Mouse (Mus musculus): ENCODE measurements around the gene Naa20. TPM values are rescaled to one million over a fixed set of nuclear protein-coding genes. Genes with fewer than 3 reads are reported as not detected.

Naa20 gene
- total RNA-seq (2021): 10 to 100 TPM; 89.9 to 95.3 TPM
- polyA plus RNA-seq (2012; rRNA removed): 51.3 and 91.4 TPM in 2 replicates
- long read RNA-seq, transcript Naa20-202 (6 exons, 1,142 nt): major isoform, 82 of 107 reads
- long read RNA-seq, partial matches to known transcripts: 8 of 107 reads
- long read RNA-seq, other reads (novel, unspliced or antisense): 17 of 107 reads

DNA sequence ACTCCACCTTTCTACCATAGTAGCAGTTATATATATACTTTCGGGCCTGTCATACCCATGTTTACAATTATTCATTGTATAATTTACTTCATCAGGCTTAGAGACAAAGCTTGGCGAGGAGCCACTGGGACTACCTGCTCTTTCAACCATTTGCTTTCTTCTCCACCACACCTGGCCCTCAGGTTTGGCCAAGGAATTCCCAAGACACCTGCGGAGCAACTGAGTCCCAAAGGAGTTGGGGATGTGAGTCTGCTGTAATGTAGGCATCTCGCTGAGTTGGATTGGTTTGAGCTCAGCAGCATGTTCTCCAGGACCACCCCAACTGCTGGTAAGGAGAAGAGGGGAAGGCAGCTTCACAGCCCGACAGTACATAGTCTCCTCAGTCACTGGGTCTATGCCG, at the start of gene Naa20:
Gene Naa20, plus strand, starts transcription at position 239 of the 400 bp plus-strand sequence.
- Histone ChIP-seq H3K27me3 (ENCODE audit: control insufficient read depth, insufficient read depth, low read length) (no peaks in the 10 kb centered on the region), H3K4me3 (peak within 1 kb of the TSS; percentile 70), H3K36me3 (ENCODE audit: control insufficient read depth, insufficient read depth, low read length) (peaks cover 20% of the 10 kb centered on the region), H3K9ac (ENCODE audit: low read depth, low read length) (no peak within 1 kb of the TSS), H3K27ac (peak within 1 kb of the TSS; percentile 97), H3K79me2 (replicated peaks; ENCODE audit: control insufficient read depth, insufficient read depth, low read length) (peaks cover 8% of the 10 kb centered on the region), H3K4me1 (ENCODE audit: control insufficient read depth, insufficient read depth, low read length) (peaks cover 10% of the 10 kb centered on the region)
- 85% methylated on average over 6 of the region's 6 CpGs for WGBS
- intact Hi-C loops (cut with DNase I): loop anchor here (2.0 to 5.0 kb wide), 3 partner anchors 33 to 205 kb away; partner anchors contain the start of genes Cfap61 and Crnkl1
- DNase-seq: no peak
- TF ChIP-seq POLR2A (IDR thresholded peaks at IDR 0.05; ENCODE audit: insufficient read depth, low read depth, low read length) (no peak), CTCF (IDR thresholded peaks at IDR 0.05) (no peak), EP300 (IDR thresholded peaks at IDR 0.05; ENCODE audit: insufficient read depth, low read depth, low read length) (no peak)

GRCm38 (mm10) chr2:145855831-145856230, 46.1 kb upstream of the Naa20 start:
- H3K4me3 ChIP-seq: no peak overlapping the region
- peaks cover 5% of the 10 kb centered on the region for H3K4me1 ChIP-seq (ENCODE audit: control insufficient read depth, insufficient read depth, low read length)
- peaks cover 3% of the 10 kb centered on the region for H3K36me3 ChIP-seq (ENCODE audit: control insufficient read depth, insufficient read depth, low read length)
- H3K27ac ChIP-seq: no peak overlapping the region
- H3K79me2 ChIP-seq (replicated peaks; ENCODE audit: control insufficient read depth, insufficient read depth, low read length): no peaks in the 10 kb centered on the region
- H3K27me3 ChIP-seq (ENCODE audit: control insufficient read depth, insufficient read depth, low read length): no peaks in the 10 kb centered on the region
- 73% methylated on average over 9 of the region's 9 CpGs for WGBS
- intact Hi-C loops (cut with DNase I): no loop called here
- DNase-seq: no peak
- TF ChIP-seq CTCF (IDR thresholded peaks at IDR 0.05) (no peak), POLR2A (IDR thresholded peaks at IDR 0.05; ENCODE audit: insufficient read depth, low read depth, low read length) (no peak), EP300 (IDR thresholded peaks at IDR 0.05; ENCODE audit: insufficient read depth, low read depth, low read length) (no peak)
- H3K9ac ChIP-seq (ENCODE audit: low read depth, low read length): no peak overlapping the region

DNA sequence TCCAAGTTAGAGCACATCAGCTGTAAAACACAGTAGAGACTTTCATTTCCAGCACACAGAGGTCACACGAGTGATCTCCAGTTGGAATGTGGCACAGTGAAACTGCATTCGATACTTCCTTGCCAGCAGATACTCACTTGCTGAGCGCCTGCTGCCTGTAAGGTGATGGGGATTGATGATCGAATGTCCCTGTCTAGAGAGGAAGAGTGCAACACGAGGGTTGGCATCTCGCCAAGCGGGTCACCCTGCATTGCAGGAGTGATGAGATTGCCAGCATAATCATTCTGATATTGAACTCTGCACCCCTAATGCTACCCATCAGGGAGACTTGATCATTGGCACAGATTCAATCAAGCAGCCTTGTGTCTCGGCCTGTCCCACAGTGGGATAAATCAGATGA, 44.0 kb upstream of the Naa20 start:
- Histone ChIP-seq H3K27me3 (ENCODE audit: control insufficient read depth, insufficient read depth, low read length) (no peaks in the 10 kb centered on the region), H3K9ac (ENCODE audit: low read depth, low read length) (no peak overlapping the region), H3K27ac (no peak overlapping the region), H3K36me3 (ENCODE audit: control insufficient read depth, insufficient read depth, low read length) (peaks cover 3% of the 10 kb centered on the region), H3K4me1 (ENCODE audit: control insufficient read depth, insufficient read depth, low read length) (peaks cover 8% of the 10 kb centered on the region), H3K4me3 (no peak overlapping the region), H3K79me2 (replicated peaks; ENCODE audit: control insufficient read depth, insufficient read depth, low read length) (no peaks in the 10 kb centered on the region)
- WGBS: 40% methylated on average over 8 of the region's 8 CpGs
- DNase-seq: no peak
- intact Hi-C loops (cut with DNase I): no loop called here
- TF ChIP-seq EP300 (IDR thresholded peaks at IDR 0.05; ENCODE audit: insufficient read depth, low read depth, low read length) (no peak), POLR2A (IDR thresholded peaks at IDR 0.05; ENCODE audit: insufficient read depth, low read depth, low read length) (no peak), CTCF (IDR thresholded peaks at IDR 0.05) (no peak)

DNA sequence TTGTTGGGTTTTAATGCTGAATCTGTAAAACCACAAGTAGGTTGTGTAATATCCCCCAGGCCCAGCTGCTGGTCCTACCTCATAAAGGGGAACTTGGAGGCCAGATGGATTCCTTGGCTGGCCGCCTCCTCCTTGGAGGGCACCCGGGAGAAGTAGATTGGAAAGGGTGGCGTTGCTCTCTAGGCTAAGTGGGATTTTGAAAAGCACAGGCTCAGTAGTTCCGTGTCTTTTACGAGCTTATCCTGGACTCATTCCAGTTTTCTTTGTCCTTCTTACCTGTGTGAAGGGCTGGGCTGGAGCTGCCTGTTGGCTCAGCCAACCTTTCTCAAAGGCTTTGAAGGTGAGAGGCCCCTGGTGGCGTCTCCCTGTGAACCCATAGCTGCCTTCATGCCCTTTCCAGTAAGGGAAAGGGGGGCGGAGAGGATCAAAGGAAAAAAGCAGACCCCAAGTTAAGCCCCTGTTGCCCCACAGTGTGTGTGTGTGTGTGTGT, 42.4 kb upstream of the Naa20 start:
- H3K36me3 ChIP-seq (ENCODE audit: control insufficient read depth, insufficient read depth, low read length): peaks cover 13% of the 10 kb centered on the region
- no peak overlapping the region; the same call in 1 of the 2 replicates for H3K4me3 ChIP-seq
- H3K79me2 ChIP-seq (replicated peaks; ENCODE audit: control insufficient read depth, insufficient read depth, low read length): peaks cover 2% of the 10 kb centered on the region; the same call in 1 of the 2 replicates
- intact Hi-C loops (cut with DNase I): no loop called here
- peak overlapping the region; percentile 98 for H3K27ac ChIP-seq
- WGBS: 37% methylated on average over 7 of the region's 7 CpGs
- no peak for TF ChIP-seq POLR2A (IDR thresholded peaks at IDR 0.05; ENCODE audit: insufficient read depth, low read depth, low read length)
- no peak for TF ChIP-seq EP300 (IDR thresholded peaks at IDR 0.05; ENCODE audit: insufficient read depth, low read depth, low read length)
- no peak for TF ChIP-seq CTCF (IDR thresholded peaks at IDR 0.05)
- peak; percentile 69 to 78 for DNase-seq
- H3K9ac ChIP-seq (ENCODE audit: low read depth, low read length): peak overlapping the region; percentile 61
- no peaks in the 10 kb centered on the region for H3K27me3 ChIP-seq (ENCODE audit: control insufficient read depth, insufficient read depth, low read length)
- peaks cover 13% of the 10 kb centered on the region for H3K4me1 ChIP-seq (ENCODE audit: control insufficient read depth, insufficient read depth, low read length)

- TF ChIP-seq POLR2A (IDR thresholded peaks at IDR 0.05; ENCODE audit: insufficient read depth, low read depth, low read length) (peak; percentile 85), CTCF (IDR thresholded peaks at IDR 0.05) (peak; percentile 77), EP300 (IDR thresholded peaks at IDR 0.05; ENCODE audit: insufficient read depth, low read depth, low read length) (no peak)
- intact Hi-C loops (cut with DNase I): loop anchor here (2.0 to 5.0 kb wide), 4 partner anchors 29 to 73 kb away; partner anchors contain the start of gene Naa20
- Histone ChIP-seq H3K27me3 (ENCODE audit: control insufficient read depth, insufficient read depth, low read length) (no peaks in the 10 kb centered on the region), H3K27ac (peak overlapping the region; percentile 98), H3K4me1 (ENCODE audit: control insufficient read depth, insufficient read depth, low read length) (peaks cover 13% of the 10 kb centered on the region), H3K79me2 (replicated peaks; ENCODE audit: control insufficient read depth, insufficient read depth, low read length) (peaks cover 2% of the 10 kb centered on the region; the same call in 1 of the 2 replicates), H3K9ac (ENCODE audit: low read depth, low read length) (peak overlapping the region; percentile 61), H3K4me3 (peak overlapping the region; percentile 64), H3K36me3 (ENCODE audit: control insufficient read depth, insufficient read depth, low read length) (peaks cover 13% of the 10 kb centered on the region)
- 15% methylated on average over 40 of the region's 40 CpGs for WGBS
- peak; percentile 90 to 91 for DNase-seq
These were observed 41.7 kb upstream of the Naa20 start for GRCm38 (mm10) chr2:145859932-145860801.

All from heart, adult 2 months (tissue).